Mouse (Mus musculus) frontal cortex, postnatal 25 days (tissue): Measurements from ENCODE around the gene Emsy.

ENCODE experiments used
- DNase-seq, 2 experiments: peaks; one replicate each; pipeline ENCODE4 v3.0.0; 2022; ENCODE audit warnings: low spot score in 2 of 2

Gene Emsy

GRCm38 (mm10) chr7:98667956-98668746, 11.6 kb upstream of the Emsy start:
- DNase-seq: no peak

GRCm38 (mm10) chr7:98665726-98666125, 9.1 kb upstream of the Emsy start:
- DNase-seq: no peak

GRCm38 (mm10) chr7:98665166-98665565, 8.6 kb upstream of the Emsy start:
- DNase-seq: no peak

- DNase-seq: peak; percentile 51 to 71
Measured at GRCm38 (mm10) chr7:98655681-98656530, 677 bp downstream of the Emsy start.

GRCm38 (mm10) chr7:98651651-98652050, 4.9 kb downstream of the Emsy start:
- no peak for DNase-seq

GRCm38 (mm10) chr7:98644238-98644637, 12.3 kb downstream of the Emsy start:
- no peak for DNase-seq

GRCm38 (mm10) chr7:98636607-98637006, 20.0 kb downstream of the Emsy start:
- no peak for DNase-seq

GRCm38 (mm10) chr7:98633032-98633431, 23.6 kb downstream of the Emsy start:
- no peak for DNase-seq

- no peak for DNase-seq
Measured at GRCm38 (mm10) chr7:98629947-98630346, 26.6 kb downstream of the Emsy start.

- DNase-seq: no peak
Measured at GRCm38 (mm10) chr7:98617739-98618138, 38.8 kb downstream of the Emsy start.

GRCm38 (mm10) chr7:98612936-98613335, 43.6 kb downstream of the Emsy start:
- DNase-seq: no peak

- no peak for DNase-seq
Measured at GRCm38 (mm10) chr7:98608520-98608919, 48.1 kb downstream of the Emsy start.

- DNase-seq: no peak
Measured at GRCm38 (mm10) chr7:98607158-98607557, 49.4 kb downstream of the Emsy start.

- DNase-seq: no peak
Measured at GRCm38 (mm10) chr7:98601715-98602114, 54.9 kb downstream of the Emsy start.

- DNase-seq: no peak
Measured at GRCm38 (mm10) chr7:98597402-98597801, 59.2 kb downstream of the Emsy start.

- no peak for DNase-seq
Measured at GRCm38 (mm10) chr7:98594731-98595130, 61.9 kb downstream of the Emsy start.

GRCm38 (mm10) chr7:98593276-98593675, 63.3 kb downstream of the Emsy start:
- no peak for DNase-seq

- DNase-seq: no peak
Measured at GRCm38 (mm10) chr7:98589028-98589427, 67.6 kb downstream of the Emsy start.

GRCm38 (mm10) chr7:98586313-98586712, 70.3 kb downstream of the Emsy start:
- DNase-seq: no peak

- no peak for DNase-seq
Measured at GRCm38 (mm10) chr7:98584555-98584954, 72.0 kb downstream of the Emsy start.

- DNase-seq: no peak
Measured at GRCm38 (mm10) chr7:98581266-98581665, 75.3 kb downstream of the Emsy start.

- no peak for DNase-seq
Measured at GRCm38 (mm10) chr7:98580441-98580840, 76.1 kb downstream of the Emsy start.

- no peak for DNase-seq
Measured at GRCm38 (mm10) chr7:98579731-98580130, 76.9 kb downstream of the Emsy start.
